Mouse (Mus musculus) midbrain, embryonic 15.5 days (tissue): ENCODE data around the gene Clasrp. TPM values are rescaled to one million over a fixed set of nuclear protein-coding genes. Genes with fewer than 3 reads are reported as not detected.
"Not testable (repeated sequence)": the region's sequence is repeated elsewhere in the genome, so short reads cannot be mapped to it uniquely, and the experiment has no call there.

Experiments
- ATAC-seq: fragments of 200-750 bp; cut with Nextera tagmentation; replicated peaks from 2 replicates; pipeline ENCODE4 v1.8.0; 2017; ENCODE audit warnings: moderate TSS enrichment
- H3K27ac ChIP-seq: fragments of 300-500 bp; sonication (generic); 2 replicates; pipeline ENCODE4 v1.5.1; 2015; ENCODE audit warnings: mild to moderate bottlenecking, inconsistent platforms
- H3K27me3 ChIP-seq: fragments of 300-500 bp; sonication (generic); replicated peaks from 2 replicates; pipeline ENCODE4 v1.6.1; 2015; ENCODE audit warnings: inconsistent platforms
- H3K36me3 ChIP-seq: fragments of 300-500 bp; sonication (generic); replicated peaks from 2 replicates; pipeline ENCODE4 v1.6.1; 2015; ENCODE audit warnings: inconsistent platforms
- H3K4me1 ChIP-seq: fragments of 300-500 bp; sonication (generic); 2 replicates; pipeline ENCODE4 v1.6.1; 2015; ENCODE audit warnings: inconsistent platforms
- H3K4me2 ChIP-seq: fragments of 300-500 bp; sonication (generic); 2 replicates; pipeline ENCODE4 v1.6.1; 2015; ENCODE audit warnings: inconsistent platforms, mild to moderate bottlenecking, moderate library complexity
- H3K4me3 ChIP-seq: fragments of 300-500 bp; sonication (generic); 2 replicates; pipeline ENCODE4 v1.5.1; 2015; ENCODE audit warnings: mild to moderate bottlenecking, inconsistent platforms
- H3K9ac ChIP-seq: fragments of 300-500 bp; sonication (generic); 2 replicates; pipeline ENCODE4 v1.6.1; 2015; ENCODE audit warnings: mild to moderate bottlenecking, inconsistent platforms
- H3K9me3 ChIP-seq: fragments of 300-500 bp; sonication (generic); 2 replicates; pipeline ENCODE4 v1.6.1; 2016; ENCODE audit warnings: inconsistent platforms
- WGBS: fragments of 180-500 bp; shearing (Covaris S2); methylation state at CpG from one replicate; pipeline ENCODE4 v1.1.7; 2015; ENCODE audit warnings: mixed read lengths; 5-methylcytosine and 5-hydroxymethylcytosine counted together
- polyA plus RNA-seq: library from polyadenylated mRNA; unstranded; fragments of >200 nt; fragmentation: Nextera tagmentation; extraction: Ambion mirVana; gene quantifications from 2 replicates; pipeline ENCODE4 v1.2.1, GENCODE M21; 2015

Clasrp gene
- polyA plus RNA-seq, 1 experiment from 2014 or later, result 69.1 TPM

DNA sequence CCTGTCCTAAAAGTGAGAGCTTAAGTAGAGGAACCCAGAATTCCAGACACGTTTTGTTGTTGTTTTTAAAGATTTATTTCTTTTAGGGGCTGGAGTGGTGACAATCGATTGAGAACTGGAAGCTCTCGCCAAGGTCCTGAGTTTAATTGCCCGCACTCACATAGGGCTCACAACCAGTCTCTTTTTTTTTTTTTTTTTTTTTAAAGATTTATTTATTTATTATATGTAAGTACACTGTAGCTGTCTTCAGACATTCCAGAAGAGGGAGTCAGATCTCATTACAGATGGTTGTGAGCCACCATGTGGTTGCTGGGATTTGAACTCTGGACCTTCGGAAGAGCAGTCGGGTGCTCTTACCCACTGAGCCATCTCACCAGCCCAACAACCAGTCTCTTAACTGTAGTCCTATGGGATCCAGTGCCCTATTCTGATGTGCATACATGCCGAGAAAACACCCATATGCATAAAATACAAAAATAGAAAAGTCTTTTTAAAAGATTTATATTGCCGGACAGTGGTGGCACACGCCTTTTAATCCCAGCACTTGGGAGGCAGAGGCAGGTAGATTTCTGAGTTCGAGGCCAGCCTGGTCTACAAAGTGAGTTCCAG, 424 bp upstream of the Clasrp start:
- WGBS, result 60% methylated on average over 10 of the region's 10 CpGs
- not testable (repeated sequence) for H3K9me3 ChIP-seq, H3K27me3 ChIP-seq, H3K36me3 ChIP-seq, ATAC-seq
- Histone ChIP-seq H3K9ac (peak overlapping the region; percentile 99), H3K27ac (peak overlapping the region; percentile 79; the same call in 1 of the 2 replicates), H3K4me3 (peak overlapping the region; percentile 100), H3K4me1 (peaks cover 34% of the 10 kb centered on the region), H3K4me2 (peak overlapping the region; percentile 93)

DNA sequence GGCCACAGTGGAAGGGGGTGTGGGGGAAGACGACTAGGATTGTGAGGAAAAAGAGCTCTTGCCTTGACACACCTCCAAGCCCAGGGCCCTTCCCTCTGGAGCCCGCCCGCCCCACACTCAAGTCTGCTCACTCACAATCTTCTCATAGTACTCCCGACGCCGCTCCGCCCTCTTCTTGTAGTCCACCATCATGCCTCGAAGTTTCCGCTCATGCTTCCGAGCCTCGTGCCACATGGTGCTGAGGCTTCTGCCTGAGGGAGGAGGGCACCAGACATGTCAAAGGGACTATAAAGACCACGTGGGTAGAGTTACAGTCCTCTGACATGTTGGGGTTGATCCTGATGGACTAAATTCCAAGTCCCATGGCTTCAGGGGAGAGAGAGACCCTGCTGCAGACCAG, 1.2 kb downstream of the Clasrp start:
- WGBS, result 84% methylated on average over 12 of the region's 12 CpGs
- Histone ChIP-seq H3K27me3 (no peaks in the 10 kb centered on the region), H3K4me2 (peak overlapping the region; percentile 93), H3K36me3 (peaks cover 7% of the 10 kb centered on the region; the same call in 1 of the 2 replicates), H3K4me1 (peaks cover 35% of the 10 kb centered on the region), H3K9ac (no peak overlapping the region), H3K9me3 (no peaks in the 10 kb centered on the region), H3K27ac (no peak overlapping the region), H3K4me3 (peak overlapping the region; percentile 100)
- ATAC-seq, result no peak

DNA sequence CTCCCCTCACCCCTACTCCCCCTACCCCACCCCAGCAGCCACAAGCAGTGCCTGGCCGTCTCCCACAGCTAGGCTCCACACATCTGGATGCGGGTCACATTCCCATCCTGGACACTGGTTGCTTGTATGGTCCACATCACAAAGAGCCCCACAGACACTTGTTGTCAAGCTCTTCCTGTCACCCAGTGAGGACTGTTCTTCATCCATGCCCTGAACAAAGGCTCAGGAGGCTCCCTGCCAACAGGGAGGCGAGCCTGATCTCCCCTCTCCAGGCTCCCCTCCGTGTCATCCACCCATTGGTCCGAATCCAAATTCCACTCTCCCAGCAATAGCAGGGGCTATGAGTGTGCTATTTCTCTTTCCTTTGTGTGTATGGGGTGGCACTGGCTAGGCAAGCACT, 3.7 kb downstream of the Clasrp start:
- Histone ChIP-seq H3K27me3 (no peaks in the 10 kb centered on the region), H3K9ac (no peak overlapping the region), H3K4me1 (peaks cover 35% of the 10 kb centered on the region), H3K4me2 (no peak overlapping the region), H3K4me3 (no peak overlapping the region), H3K9me3 (no peaks in the 10 kb centered on the region), H3K27ac (no peak overlapping the region), H3K36me3 (peaks cover 8% of the 10 kb centered on the region; the same call in 1 of the 2 replicates)
- 48% methylated on average over 5 of the region's 5 CpGs for WGBS
- ATAC-seq, result peak; percentile 38; the same call in 1 of the 2 replicates

DNA sequence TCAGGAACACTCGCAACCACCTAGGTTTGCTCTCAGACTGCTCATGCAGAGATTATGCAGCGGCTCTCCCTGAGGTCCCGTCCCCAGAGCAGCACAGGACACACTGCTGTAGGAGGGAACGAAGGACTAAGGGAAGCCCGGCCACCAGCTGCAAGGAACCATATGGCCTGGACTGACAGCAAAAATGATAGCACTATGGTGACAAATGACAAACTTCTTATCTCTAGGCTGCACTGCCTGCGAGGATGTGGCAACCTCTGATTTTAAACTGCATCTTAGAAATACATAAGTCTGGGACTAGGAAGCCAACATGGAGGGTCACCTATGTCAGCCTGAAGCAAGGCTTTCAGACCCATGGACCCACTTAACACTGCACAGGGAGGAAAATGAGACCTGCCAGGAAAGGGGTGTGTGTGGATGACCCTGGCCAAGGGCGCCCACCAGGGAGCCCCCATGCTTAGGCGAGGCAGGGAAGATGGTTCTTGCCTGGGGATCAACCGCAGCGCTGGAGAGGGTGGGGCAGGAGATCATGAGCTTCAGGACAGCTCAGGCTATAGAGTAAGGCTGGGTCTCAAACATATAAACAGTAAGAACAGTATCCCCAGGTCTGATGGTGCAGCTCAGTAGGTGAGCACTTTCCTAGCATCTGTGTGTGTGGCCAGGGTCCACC, 11.1 kb downstream of the Clasrp start:
- Histone ChIP-seq H3K4me2 (no peak overlapping the region), H3K9ac (no peak overlapping the region), H3K4me1 (no peaks in the 10 kb centered on the region), H3K4me3 (no peak overlapping the region), H3K9me3 (no peaks in the 10 kb centered on the region), H3K27me3 (no peaks in the 10 kb centered on the region), H3K27ac (no peak overlapping the region), H3K36me3 (peaks cover 39% of the 10 kb centered on the region)
- 89% methylated on average over 10 of the region's 10 CpGs for WGBS
- ATAC-seq, result no peak

DNA sequence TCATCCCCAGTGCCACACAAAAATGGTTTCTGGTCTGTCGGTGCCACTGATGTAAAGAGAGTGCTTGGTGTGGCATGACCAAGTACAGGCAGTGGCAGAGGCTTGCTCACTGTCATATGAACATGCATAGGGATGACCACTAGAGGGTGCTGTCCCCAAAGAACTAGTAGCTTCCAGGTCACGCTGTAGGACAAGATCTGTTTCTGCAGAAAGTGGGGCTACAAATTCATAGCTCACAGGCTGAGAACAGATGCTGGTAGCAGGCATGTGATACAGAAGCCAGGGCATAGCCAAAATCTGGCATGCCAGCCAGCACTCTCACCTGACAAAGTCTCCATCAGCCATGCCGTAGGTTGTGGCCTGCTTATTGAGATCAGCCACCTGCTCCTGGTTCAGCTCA, 14.4 kb downstream of the Clasrp start:
- Histone ChIP-seq H3K4me1 (no peaks in the 10 kb centered on the region), H3K4me2 (no peak overlapping the region), H3K27ac (no peak overlapping the region), H3K9ac (no peak overlapping the region), H3K36me3 (peaks cover 55% of the 10 kb centered on the region), H3K27me3 (no peaks in the 10 kb centered on the region), H3K9me3 (no peaks in the 10 kb centered on the region), H3K4me3 (no peak overlapping the region)
- peak; percentile 60 for ATAC-seq
- 56% methylated on average over 3 of the region's 3 CpGs for WGBS

DNA sequence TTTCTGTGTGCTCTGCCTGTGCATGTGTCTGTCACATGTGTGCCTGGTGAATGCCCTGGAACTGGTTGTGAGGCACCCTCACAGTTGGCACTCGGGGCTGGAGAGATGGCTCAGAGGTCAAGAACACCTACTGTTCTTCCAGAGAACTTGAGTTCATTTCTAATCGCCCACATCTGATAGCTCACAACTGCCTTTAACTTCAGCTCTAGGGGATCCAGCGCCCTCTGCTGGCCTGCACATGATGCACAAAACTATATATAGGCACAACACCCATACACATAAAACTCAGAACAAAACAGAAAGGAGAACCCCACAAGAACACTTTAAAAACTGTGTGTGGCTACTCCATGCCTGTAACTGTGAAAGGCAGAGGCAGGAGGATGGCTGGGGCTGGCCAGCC, 15.1 kb downstream of the Clasrp start:
- ATAC-seq, result no peak
- 56% methylated on average over 3 of the region's 3 CpGs for WGBS

DNA sequence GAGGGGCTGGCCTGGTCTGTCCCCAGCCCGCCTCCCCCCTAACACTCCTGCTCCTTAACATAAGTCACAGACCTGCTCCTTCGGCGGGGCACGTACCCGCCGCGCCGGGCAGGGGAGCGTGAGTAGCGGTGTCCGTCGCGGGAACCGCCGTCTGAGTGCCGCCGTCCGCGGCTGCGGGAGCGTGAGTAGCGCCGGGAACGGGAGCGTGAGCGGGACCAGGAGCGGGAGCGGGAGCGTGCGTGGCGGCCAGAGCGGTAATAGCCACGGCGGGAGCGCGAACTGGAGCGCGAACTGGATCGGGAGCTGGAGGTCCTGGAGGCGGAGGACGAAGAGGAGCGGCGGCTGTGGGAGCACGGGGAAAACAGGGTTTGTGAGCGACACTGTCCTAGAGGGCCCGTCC, 18.0 kb downstream of the Clasrp start:
- H3K4me1 ChIP-seq, result no peaks in the 10 kb centered on the region
- H3K4me2 ChIP-seq, result no peak overlapping the region
- H3K27me3 ChIP-seq, result no peaks in the 10 kb centered on the region
- no peak overlapping the region for H3K9ac ChIP-seq
- no peak overlapping the region for H3K27ac ChIP-seq
- no peak overlapping the region for H3K4me3 ChIP-seq
- peaks cover 65% of the 10 kb centered on the region for H3K36me3 ChIP-seq
- H3K9me3 ChIP-seq, result no peaks in the 10 kb centered on the region
- WGBS, result 78% methylated on average over 46 of the region's 46 CpGs
- ATAC-seq, result no peak

More for the DNA sequence above, 15.1 kb downstream of the Clasrp start:
- H3K9me3 ChIP-seq, result no peaks in the 10 kb centered on the region
- no peak overlapping the region for H3K9ac ChIP-seq
- H3K36me3 ChIP-seq, result peaks cover 61% of the 10 kb centered on the region
- no peaks in the 10 kb centered on the region for H3K4me1 ChIP-seq
- H3K4me3 ChIP-seq, result no peak overlapping the region
- H3K27me3 ChIP-seq, result no peaks in the 10 kb centered on the region
- no peak overlapping the region for H3K27ac ChIP-seq
- H3K4me2 ChIP-seq, result no peak overlapping the region

DNA sequence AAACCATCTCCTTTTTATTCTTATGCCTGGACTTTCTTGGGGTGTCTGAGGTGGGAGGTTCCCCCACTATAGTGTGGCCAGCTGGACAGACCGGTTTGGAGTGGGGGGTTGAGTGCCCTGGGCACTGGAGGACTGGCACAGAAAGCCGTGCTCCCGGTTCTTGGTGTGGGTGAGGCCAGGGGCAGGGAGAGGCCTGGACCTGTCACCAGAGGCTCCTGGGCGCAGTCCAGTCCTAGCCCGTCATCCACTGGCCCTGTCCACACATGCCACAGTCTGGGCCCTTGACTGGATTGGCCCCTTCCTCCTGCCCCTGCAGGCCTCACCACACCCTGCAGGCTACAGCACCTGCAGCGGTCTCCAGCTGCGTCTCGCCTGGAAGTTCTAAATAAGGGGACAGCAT, 23.7 kb downstream of the Clasrp start:
- no peak overlapping the region for H3K9ac ChIP-seq
- no peak overlapping the region for H3K4me3 ChIP-seq
- peaks cover 38% of the 10 kb centered on the region for H3K36me3 ChIP-seq
- no peak overlapping the region for H3K4me2 ChIP-seq
- no peaks in the 10 kb centered on the region for H3K9me3 ChIP-seq
- peaks cover 41% of the 10 kb centered on the region for H3K27me3 ChIP-seq
- 0 out of 2 replicates have a peak, but pooled peaks have one; percentile 13 for ATAC-seq
- no peak overlapping the region for H3K27ac ChIP-seq
- WGBS, result 91% methylated on average over 8 of the region's 8 CpGs
- H3K4me1 ChIP-seq, result peaks cover 9% of the 10 kb centered on the region

DNA sequence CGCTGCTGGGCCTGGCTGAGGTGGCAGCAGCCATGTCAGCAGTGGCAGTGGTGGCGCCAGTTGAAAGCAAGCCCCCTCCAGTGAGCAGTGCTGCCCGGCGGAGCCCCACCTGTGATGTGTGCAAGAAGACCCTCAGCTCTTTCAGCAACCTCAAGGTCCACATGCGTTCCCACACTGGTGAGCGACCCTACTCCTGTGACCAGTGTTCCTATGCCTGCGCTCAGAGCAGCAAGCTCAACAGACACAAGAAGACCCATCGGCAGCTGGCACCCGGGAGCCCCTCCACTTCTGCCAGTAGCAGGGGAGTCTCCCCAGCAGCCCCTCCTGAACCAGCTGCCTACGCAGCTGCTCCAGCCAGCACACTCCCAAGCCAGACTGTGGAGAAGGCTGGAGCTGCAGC, 24.5 kb downstream of the Clasrp start:
- Histone ChIP-seq H3K27me3 (peaks cover 45% of the 10 kb centered on the region), H3K4me1 (peaks cover 9% of the 10 kb centered on the region), H3K4me2 (no peak overlapping the region), H3K27ac (no peak overlapping the region), H3K36me3 (peaks cover 34% of the 10 kb centered on the region), H3K9ac (no peak overlapping the region), H3K9me3 (no peaks in the 10 kb centered on the region), H3K4me3 (no peak overlapping the region)
- 84% methylated on average over 10 of the region's 10 CpGs for WGBS
- ATAC-seq, result 0 out of 2 replicates have a peak, but pooled peaks have one; percentile 12

DNA sequence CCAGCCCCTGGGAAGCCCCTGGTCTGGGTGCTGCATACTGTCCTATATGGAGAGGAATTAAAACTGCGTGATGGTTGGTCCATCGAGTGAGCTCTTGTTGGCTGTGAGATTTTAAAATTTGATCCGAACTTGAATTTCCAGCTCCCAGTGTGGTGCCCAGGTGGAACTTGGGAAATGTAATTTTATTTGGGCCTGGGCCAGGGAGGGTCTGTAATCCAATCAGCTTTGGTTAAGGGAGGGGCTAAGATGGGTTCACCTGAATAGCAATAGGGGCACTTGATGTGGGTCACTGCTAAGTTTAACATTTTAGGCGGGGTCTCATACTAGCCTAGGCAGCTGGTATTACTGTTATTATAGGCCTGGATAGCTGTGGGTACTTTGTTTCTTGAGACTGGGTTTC, 25.9 kb downstream of the Clasrp start:
- Histone ChIP-seq H3K36me3 (peaks cover 20% of the 10 kb centered on the region), H3K4me3 (no peak overlapping the region), H3K4me2 (no peak overlapping the region), H3K9me3 (no peaks in the 10 kb centered on the region), H3K27me3 (peaks cover 45% of the 10 kb centered on the region), H3K9ac (no peak overlapping the region), H3K27ac (no peak overlapping the region), H3K4me1 (peaks cover 17% of the 10 kb centered on the region)
- ATAC-seq, result no peak
- 61% methylated on average over 4 of the region's 4 CpGs for WGBS

DNA sequence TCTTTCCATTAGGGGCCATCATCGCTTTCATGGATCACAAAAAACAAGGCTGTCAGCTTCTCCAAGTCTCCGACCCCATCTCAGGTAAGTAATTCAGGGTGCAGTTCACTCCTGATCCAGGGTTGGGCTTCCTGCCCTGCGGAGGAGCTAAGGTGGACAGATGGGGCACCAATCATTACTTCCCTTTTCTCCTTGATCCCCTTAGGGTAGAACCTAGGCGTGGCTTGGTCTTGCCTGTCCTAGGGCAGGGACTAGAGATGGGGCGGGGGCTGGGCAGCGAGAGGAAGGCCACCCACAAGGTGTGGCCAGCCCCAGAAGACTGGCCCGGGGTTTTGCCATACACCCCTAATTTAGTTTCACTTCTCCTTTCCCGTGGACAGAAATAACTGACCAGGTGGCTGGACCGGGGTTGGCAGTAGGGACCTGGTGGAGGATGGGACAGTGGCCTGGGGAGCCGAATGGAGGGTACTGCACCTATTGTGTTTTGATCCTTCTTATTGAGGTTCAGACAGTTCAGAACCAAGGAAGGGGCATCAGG, 26.3 kb downstream of the Clasrp start:
- no peak for ATAC-seq
- Histone ChIP-seq H3K4me1 (peaks cover 17% of the 10 kb centered on the region), H3K27ac (no peak overlapping the region), H3K27me3 (peaks cover 45% of the 10 kb centered on the region), H3K9me3 (no peaks in the 10 kb centered on the region), H3K9ac (no peak overlapping the region), H3K4me3 (no peak overlapping the region), H3K36me3 (peaks cover 18% of the 10 kb centered on the region), H3K4me2 (peak overlapping the region; percentile 42)
- 20% methylated on average over 10 of the region's 10 CpGs for WGBS

DNA sequence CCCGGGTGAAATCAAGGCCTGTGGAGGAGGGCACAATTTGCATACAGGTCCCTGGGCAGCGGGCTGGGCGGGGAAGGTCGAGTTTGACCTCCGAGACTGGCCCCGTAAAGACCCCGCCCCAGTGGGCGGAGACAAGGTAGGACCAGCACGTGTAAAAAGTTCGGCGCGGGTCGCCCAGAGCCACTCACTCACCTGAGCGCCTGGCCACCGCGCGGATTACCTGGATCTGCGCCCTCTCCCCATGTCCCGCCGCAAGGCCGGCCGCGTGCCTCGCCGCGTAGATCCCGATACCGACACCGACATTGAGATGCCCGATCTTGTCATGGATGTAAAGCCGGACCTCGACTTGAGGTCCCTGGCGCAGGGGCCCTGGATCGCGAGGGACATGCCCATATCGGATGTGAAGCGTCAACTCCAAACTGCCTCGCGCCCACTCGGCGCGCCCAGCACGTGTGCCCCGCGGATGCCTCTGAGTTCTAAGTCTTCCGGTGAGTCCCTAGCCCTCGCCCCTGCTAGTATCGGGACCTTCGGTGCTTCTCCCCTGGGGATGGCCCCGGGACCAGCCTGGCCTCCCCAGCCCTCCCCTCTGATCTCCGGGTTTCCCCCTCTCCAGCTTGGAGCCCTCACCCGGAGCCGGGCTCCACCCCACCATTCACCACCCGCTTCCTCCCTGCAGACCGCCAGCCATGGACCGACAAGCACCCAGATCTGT, 27.0 kb downstream of the Clasrp start, which contains the start of the genes Zfp296 and Gemin7:
Gene Zfp296, plus strand, starts transcription at position 147 of the 712 bp plus-strand sequence.
Gene Gemin7, minus strand, starts transcription at position 455 of the 712 bp plus-strand sequence.
- Histone ChIP-seq H3K27me3 (peaks cover 45% of the 10 kb centered on the region), H3K4me1 (peaks cover 22% of the 10 kb centered on the region), H3K27ac (no peak within 1 kb of the TSS), H3K36me3 (peaks cover 16% of the 10 kb centered on the region), H3K4me3 (peak within 1 kb of the TSS; percentile 16), H3K9ac (no peak within 1 kb of the TSS), H3K9me3 (no peaks in the 10 kb centered on the region), H3K4me2 (peak within 1 kb of the TSS; percentile 42)
- 1% methylated on average over 54 of the region's 56 CpGs for WGBS
- ATAC-seq, result no peak
